Mouse (Mus musculus) liver, embryonic 14.5 days (tissue): ENCODE results near the gene Kctd21.

Source experiments
- CTCF ChIP-seq: IDR thresholded peaks from 2 replicates; pipeline ENCODE4 v1.5.1; 2016; ENCODE audit warnings: antibody characterized with exemption, low read depth, control low read depth
- EP300 ChIP-seq: IDR thresholded peaks from 2 replicates; pipeline ENCODE4 v1.6.1; 2016; ENCODE audit warnings: antibody characterized with exemption, low read depth

DNA sequence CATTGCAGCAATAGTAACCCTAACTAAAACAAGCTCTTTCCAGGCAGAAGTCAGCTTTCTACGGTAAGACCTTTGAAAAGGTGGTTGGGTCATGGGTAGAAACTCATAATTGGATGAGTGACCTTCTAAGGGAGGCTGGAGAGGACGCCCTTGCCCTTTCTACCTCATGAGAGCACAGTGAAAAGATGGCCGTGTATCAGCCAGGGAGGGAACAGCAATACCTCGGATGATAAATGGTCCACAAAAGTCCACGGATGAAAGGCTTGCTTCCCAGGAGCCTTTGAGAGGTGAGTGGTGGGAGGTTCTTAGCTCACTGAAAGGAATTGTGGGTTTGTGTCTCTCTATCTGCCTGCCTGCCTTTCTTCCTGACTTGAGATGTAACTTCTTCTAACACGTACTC, 21.2 kb downstream of the Kctd21 start:
- TF ChIP-seq CTCF = no peak
- TF ChIP-seq EP300 = no peak
